Mouse (Mus musculus) right cerebral cortex, postnatal 14 days (tissue): ENCODE data around the gene Rhbg.

Experiments used
- DNase-seq: peaks from one replicate; pipeline ENCODE4 v3.0.0; 2022

Gene Rhbg

GRCm38 (mm10) chr3:88206500-88206899 lies 48.0 kb downstream of the Rhbg start:
- DNase-seq: no peak

- no peak for DNase-seq
These were observed 48.7 kb downstream of the Rhbg start for GRCm38 (mm10) chr3:88205563-88206491.

GRCm38 (mm10) chr3:88205176-88205562 lies 49.3 kb downstream of the Rhbg start:
- no peak for DNase-seq

- DNase-seq: no peak
These were observed 49.8 kb downstream of the Rhbg start for GRCm38 (mm10) chr3:88204751-88205150.

DNA sequence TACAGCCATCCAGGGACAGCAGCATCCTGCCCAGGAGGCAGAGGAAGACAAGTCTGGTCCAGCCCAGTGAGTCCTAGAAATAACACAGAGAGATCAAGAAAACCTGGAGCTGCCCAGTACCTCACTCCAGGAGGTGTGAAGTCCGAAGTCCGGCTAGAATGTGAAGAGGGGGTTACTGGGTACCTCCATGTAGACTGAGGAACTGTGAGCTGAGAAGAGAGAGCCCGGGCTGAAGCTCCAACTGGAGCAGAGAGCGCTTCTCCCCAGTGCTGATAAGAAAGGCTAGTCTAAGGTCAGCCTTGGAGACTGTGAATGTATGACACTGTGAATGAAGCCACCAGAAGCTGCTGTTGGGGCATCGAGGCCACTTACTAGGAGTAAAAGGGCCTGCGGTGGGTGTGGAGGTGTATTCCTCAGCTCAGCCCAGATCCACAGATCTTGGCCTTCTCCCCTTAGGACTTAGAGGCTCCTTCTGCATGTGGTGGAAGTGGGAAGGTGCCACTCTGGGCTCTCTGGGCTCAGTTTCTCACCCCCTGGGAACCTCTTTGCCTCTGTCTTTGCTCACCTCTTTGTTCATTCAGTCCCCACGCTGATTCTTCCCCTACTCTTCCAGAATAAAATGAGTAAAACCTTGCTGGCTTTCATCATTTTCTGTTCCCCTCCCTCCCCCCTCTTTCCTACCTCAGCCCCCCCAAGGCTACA lies 50.4 kb downstream of the Rhbg start:
- no peak for DNase-seq

DNA sequence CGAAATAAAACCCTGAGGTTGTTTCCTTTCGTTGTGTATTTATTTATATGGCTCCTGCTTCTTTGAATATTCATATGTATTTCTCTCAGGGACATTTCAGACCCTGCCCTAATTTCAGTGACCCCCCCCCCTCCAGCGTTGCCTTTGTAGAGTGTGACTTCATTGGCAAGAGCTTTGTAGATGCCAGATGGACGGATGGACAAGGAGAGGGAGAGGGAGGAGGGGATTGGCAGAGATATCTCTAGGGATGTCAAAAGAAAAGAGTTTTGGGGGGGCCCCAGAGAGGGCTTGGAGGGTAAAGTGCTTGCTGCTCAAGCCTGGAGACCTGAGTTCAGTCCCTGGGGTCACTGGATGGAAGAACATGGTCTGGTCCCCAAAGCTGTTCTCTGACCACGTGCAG lies 51.1 kb downstream of the Rhbg start:
- DNase-seq: no peak

DNA sequence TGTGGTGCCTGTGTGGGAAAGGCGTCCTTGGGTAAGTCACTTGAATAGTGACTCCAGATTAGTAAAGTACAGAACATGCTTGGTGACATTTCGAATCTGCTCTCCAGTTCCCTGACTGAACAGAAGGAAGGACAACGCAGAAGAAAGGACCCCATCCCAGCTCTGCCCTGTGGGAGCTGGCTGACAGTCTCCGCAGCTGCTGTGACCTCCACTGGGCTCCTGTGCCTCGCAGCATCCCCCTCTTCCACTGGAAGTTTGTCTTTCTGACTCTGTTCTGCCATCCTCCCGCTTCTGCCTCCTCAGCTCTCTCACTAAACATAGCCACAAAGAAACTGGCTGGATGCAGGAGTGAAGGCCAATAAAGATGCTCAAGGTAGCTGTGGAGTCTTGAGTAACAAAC lies 51.5 kb downstream of the Rhbg start:
- DNase-seq: no peak

DNA sequence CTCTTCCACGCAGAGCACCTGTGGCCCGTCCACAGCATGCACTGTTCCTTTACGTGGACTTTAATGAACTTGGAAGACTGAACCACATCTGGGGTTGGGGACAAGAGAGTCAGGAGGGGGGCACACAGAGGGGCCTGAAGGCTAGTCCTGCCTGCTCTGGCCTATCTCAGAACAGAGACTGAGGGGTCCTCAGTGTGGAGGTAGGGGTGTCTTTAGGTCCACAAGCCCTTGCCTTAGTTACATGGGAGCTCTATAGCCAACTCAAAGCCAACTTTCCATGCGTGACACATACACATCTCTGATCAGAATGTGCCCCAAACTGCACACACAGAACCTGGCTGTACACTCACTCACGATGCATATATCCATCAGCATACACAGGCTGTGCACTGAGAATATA lies 52.9 kb downstream of the Rhbg start:
- DNase-seq: no peak

DNA sequence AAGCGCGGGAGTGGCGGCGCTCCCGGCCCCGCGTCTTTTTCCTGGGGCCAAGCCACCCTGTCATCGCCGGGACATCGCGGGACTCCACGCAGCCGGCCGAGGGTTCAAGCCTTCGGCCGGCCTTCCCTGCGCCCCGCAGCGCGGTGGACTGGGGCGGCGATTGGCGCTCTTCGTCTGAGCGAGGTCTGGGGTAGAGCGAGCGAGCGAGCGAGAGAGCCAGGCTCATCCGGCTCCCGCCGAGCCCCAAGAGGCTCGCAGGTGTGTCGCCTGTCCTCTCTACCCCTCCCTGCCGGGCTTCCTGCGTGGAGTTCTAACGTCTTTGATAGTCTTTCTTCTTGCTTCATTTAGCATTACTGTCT lies 53.6 kb downstream of the Rhbg start:
- no peak for DNase-seq

- no peak for DNase-seq
These were observed 54.1 kb downstream of the Rhbg start for GRCm38 (mm10) chr3:88200161-88200971.

GRCm38 (mm10) chr3:88199541-88200110 lies 54.9 kb downstream of the Rhbg start:
- DNase-seq: no peak

DNA sequence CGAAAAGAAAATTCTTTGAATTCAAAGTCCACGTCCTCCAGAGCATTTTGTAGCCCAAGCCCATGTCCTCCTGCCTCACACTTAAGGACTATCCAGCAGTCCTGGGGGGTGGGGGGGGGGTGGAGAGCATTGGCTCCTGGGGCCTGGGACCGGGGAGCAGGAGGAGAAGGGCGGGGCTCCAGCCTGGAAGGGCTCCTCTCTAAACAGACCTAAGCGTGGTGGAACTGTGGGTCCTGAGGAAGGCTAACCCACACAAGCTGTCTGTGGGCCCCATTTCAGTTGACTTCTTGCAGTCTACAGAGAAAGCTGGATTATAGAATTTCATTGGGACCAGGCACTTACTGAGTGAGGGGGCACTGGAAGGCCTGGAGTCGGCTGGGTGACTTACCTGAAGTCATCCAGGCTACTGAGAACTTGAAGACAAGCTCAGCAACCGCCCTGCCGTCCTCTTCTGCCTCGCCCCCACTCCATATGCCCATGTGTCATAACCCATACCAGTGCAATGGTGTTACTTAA lies 55.9 kb downstream of the Rhbg start:
- DNase-seq: no peak

GRCm38 (mm10) chr3:88197741-88198504 lies 56.6 kb downstream of the Rhbg start:
- DNase-seq: no peak
